Mouse (Mus musculus) brain, embryonic 14.5 days (tissue): ENCODE data around the gene Cacna2d4.

Source experiments
- CTCF ChIP-seq: fragments of 200-500 bp; IDR thresholded peaks from 2 replicates; pipeline ENCODE4 v1.5.1; 2012; ENCODE audit warnings: inconsistent platforms, mild to moderate bottlenecking, moderate library complexity, borderline replicate concordance; ENCODE audit not compliant: insufficient read depth, insufficient read length; ENCODE audit errors: extremely low read depth
- POLR2A ChIP-seq: fragments of 200-500 bp; IDR thresholded peaks from 2 replicates; pipeline ENCODE4 v1.6.1; 2012; ENCODE audit warnings: mild to moderate bottlenecking, inconsistent platforms, borderline replicate concordance; ENCODE audit not compliant: poor library complexity, insufficient read depth, insufficient read length, severe bottlenecking; ENCODE audit errors: extremely low read depth

GRCm38 (mm10) chr6:119333831-119334230, 97.5 kb downstream of the Cacna2d4 start:
- TF ChIP-seq CTCF (no peak), POLR2A (no peak)
